ENCODE assay signal across 8 mouse cellular contexts in genomic region chr14:17405551-17406336, GRCm38 (mm10).
DNase-seq lines count a peak whose midpoint lies in the region; ATAC-seq and TF ChIP-seq lines count a peak whose summit lies in the region.

No protein-coding gene starts in this region.

- no peak for ATAC-seq in liver, postnatal 0 days
- peak; percentile 65 for ATAC-seq in neural tube, embryonic 14.5 days (ENCODE audit: low read depth)
- no peak for ATAC-seq in monocyte, adult 5-6 weeks (replicated peaks; ENCODE audit: insufficient number of reproducible peaks, low FRiP score, low TSS enrichment, poor library complexity, severe bottlenecking)

- no peaks in the 10 kb centered on the region for H3K27me3 ChIP-seq in liver, postnatal 0 days (ENCODE audit: insufficient read depth, low read length)
- H3K27me3 ChIP-seq in neural tube, embryonic 14.5 days (ENCODE audit: control insufficient read depth, insufficient read depth, low read length), result no peaks in the 10 kb centered on the region

- H3K9me3 ChIP-seq in liver, postnatal 0 days (ENCODE audit: low read length), result no peaks in the 10 kb centered on the region
- H3K9me3 ChIP-seq in neural tube, embryonic 14.5 days (ENCODE audit: control insufficient read depth, low read length), result no peaks in the 10 kb centered on the region

- no peak overlapping the region for H3K9ac ChIP-seq in liver, postnatal 0 days (replicated peaks)
- no peak overlapping the region for H3K9ac ChIP-seq in neural tube, embryonic 14.5 days (replicated peaks; ENCODE audit: low read depth, low read length)

- no peak overlapping the region for H3K4me2 ChIP-seq in liver, postnatal 0 days (ENCODE audit: low read depth, low read length)
- no peak overlapping the region for H3K4me2 ChIP-seq in neural tube, embryonic 14.5 days (ENCODE audit: low read depth, low read length)

- no peak overlapping the region for H3K27ac ChIP-seq in liver, postnatal 0 days (ENCODE audit: low read depth)
- H3K27ac ChIP-seq in neural tube, embryonic 14.5 days (ENCODE audit: low read depth, low read length), result no peak overlapping the region

- WGBS in liver, postnatal 0 days (ENCODE audit: insufficient replicate concordance), result 74% methylated on average over 2 of the region's 2 CpGs
- 60% methylated on average over 2 of the region's 2 CpGs for WGBS in neural tube, embryonic 14.5 days

- H3K36me3 ChIP-seq in liver, postnatal 0 days (replicated peaks; ENCODE audit: insufficient read depth, low read length), result no peaks in the 10 kb centered on the region
- no peaks in the 10 kb centered on the region for H3K36me3 ChIP-seq in neural tube, embryonic 14.5 days (ENCODE audit: control insufficient read depth, insufficient read depth, low read length)

- no peak for TF ChIP-seq EP300 in liver, postnatal 0 days (IDR thresholded peaks at IDR 0.05; ENCODE audit: low read depth)

- no peak overlapping the region for H3K4me3 ChIP-seq in liver, postnatal 0 days (ENCODE audit: low read depth, low read length)
- no peak overlapping the region for H3K4me3 ChIP-seq in neural tube, embryonic 14.5 days (ENCODE audit: low read depth, low read length)

- peak; percentile 47 to 52 for DNase-seq in right cerebral cortex, adult 2 months (ENCODE audit: low spot score in 2 of 2)
- no peak for DNase-seq in right cerebral cortex, postnatal 36 days (ENCODE audit: low spot score in 2 of 2)
- DNase-seq in adrenal gland, adult 2 months, result peak; percentile 50
- DNase-seq in embryo, embryonic 11.5 days (ENCODE audit: low read depth, low spot score), result peak; percentile 38
- peak; percentile 70 for DNase-seq in kidney, adult 18-20 months
- peak; percentile 58 for DNase-seq in liver, postnatal 0 days

- H3K4me1 ChIP-seq in liver, postnatal 0 days (ENCODE audit: insufficient read depth), result no peaks in the 10 kb centered on the region
- H3K4me1 ChIP-seq in neural tube, embryonic 14.5 days (ENCODE audit: control insufficient read depth, insufficient read depth, low read length), result no peaks in the 10 kb centered on the region

- peak; percentile 73 for TF ChIP-seq CTCF in liver, postnatal 0 days (IDR thresholded peaks at IDR 0.05; ENCODE audit: low read depth)

Comparison
In these comparisons a context has a peak if more than half of its experiments do, and no peak if none do; other contexts are left out.
1. DNase-seq: peak in right cerebral cortex, adult 2 months (2 of 2), adrenal gland, adult 2 months (single experiment), embryo, embryonic 11.5 days (single experiment), kidney, adult 18-20 months (single experiment) and liver, postnatal 0 days (single experiment); none in right cerebral cortex, postnatal 36 days (0 of 2).